Mouse (Mus musculus): ENCODE data around the gene Lmf1.

DNA sequence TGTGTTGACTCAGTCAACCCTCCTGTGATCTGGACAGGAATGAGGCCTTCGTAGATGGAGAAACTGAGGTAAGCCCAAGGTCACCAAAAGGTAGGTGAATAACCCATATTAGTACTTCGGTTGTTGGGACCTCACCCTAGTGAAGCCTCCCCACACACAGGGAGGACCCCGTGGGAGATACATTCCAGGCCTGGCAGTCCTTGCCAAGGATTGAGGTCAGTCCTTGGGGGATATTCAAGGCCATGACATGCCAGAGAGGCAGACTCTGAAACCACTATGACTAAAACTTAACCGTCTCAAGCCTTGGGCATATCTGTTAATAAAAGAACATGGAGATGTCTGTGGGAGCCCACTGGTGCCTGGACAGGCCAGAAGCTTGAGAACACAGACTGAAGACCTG is 37.1 kb upstream of the Lmf1 start:
- TF ChIP-seq POLR2A (IDR thresholded peaks at IDR 0.05; ENCODE audit: insufficient read length, low read depth), result no peak
- TF ChIP-seq TCF3 (IDR thresholded peaks at IDR 0.05; ENCODE audit: insufficient read length, low read depth), result no peak
